Mouse (Mus musculus): Measurements from ENCODE around the gene Mrpl22. TPM values are rescaled to one million over a fixed set of nuclear protein-coding genes. Genes with fewer than 3 reads are reported as not detected.
A peak's percentile ranks its signal among the peaks of the same experiment; 100 is the strongest.
"Not testable (repeated sequence)": the region's sequence is repeated elsewhere in the genome, so short reads cannot be mapped to it uniquely, and the experiment has no call there.

The Mrpl22 gene
- polyA plus RNA-seq, 1 experiment from 2014 or later: 111 TPM

DNA sequence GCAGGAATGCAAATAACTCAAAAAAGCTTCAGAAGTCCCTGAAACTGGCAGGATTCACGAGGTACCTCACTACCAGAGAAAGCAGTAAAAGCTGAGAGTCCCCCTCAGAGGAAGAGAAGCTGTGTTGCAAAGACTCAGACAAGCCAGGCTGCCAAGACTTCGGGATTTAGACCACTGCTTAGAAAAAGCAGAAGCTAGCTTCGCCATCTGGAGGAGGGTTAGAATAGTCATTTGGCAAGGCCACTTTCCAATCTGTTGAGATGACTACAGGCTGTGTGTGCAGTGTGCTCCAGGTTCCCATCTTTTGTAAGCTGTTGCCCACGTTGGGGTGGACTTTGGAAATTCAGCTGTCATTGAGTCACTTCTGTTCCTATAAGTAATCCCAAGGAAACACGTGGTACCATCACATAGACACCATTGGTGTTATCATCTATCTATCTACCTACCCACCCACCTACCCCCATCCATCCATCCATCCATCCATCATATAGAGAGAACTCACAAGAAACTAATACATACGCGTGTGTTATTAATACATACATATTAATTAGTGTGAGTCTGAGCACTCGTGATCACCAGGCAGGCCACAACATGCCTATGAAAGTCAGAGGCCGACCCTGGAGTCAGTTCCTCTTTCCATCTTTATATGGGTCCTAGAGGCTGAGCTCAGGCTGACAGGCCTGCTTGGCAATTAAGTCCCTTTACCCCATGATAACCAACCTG, 27.6 kb upstream of the Mrpl22 start:
- peaks cover 91% of the 10 kb centered on the region for H3K36me3 ChIP-seq
- no peak overlapping the region for H3K4me3 ChIP-seq
- H3K4me1 ChIP-seq (replicated peaks): no peaks in the 10 kb centered on the region
- WGBS: 95% methylated on average over 9 of the region's 9 CpGs
- no peaks in the 10 kb centered on the region for H3K9me3 ChIP-seq
- no peak overlapping the region for H3K9ac ChIP-seq
- H3K27ac ChIP-seq (replicated peaks): no peak overlapping the region
- H3K27me3 ChIP-seq: no peaks in the 10 kb centered on the region
- H3K4me2 ChIP-seq: no peak overlapping the region
- no peak for ATAC-seq (ENCODE audit: low read depth)

DNA sequence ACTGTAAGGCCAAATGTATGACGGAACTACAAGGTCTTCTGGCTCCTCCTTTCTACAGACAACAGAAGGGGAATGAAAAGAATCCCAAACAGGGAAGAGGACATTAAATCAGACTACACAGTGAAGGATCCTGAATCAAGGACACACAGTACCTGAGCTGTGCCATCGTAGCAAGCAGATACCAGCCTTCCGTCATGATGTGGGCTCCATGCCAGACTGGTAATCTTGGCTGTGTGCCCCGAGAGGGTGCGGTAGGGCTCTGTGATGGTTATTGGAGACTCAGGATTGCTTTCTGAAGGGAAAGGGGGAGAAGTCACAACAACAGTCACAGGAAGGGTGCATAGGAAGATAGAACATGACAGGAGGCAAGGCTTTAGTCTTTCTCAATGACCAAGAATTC, 25.2 kb upstream of the Mrpl22 start:
- no peak overlapping the region for H3K27ac ChIP-seq (replicated peaks)
- H3K9ac ChIP-seq: no peak overlapping the region
- H3K36me3 ChIP-seq: peaks cover 89% of the 10 kb centered on the region
- H3K4me2 ChIP-seq: no peak overlapping the region
- 77% methylated on average over 5 of the region's 5 CpGs for WGBS
- ATAC-seq (ENCODE audit: low read depth): no peak
- no peak overlapping the region for H3K4me3 ChIP-seq
- H3K4me1 ChIP-seq (replicated peaks): no peaks in the 10 kb centered on the region
- no peaks in the 10 kb centered on the region for H3K9me3 ChIP-seq
- no peaks in the 10 kb centered on the region for H3K27me3 ChIP-seq

GRCm38 (mm10) chr11:58155458-58155857, 16.0 kb upstream of the Mrpl22 start:
- H3K9me3 ChIP-seq: no peaks in the 10 kb centered on the region
- H3K27ac ChIP-seq (replicated peaks): no peak overlapping the region
- no peak overlapping the region for H3K4me3 ChIP-seq
- 95% methylated on average over 9 of the region's 9 CpGs for whole genome bisulfite sequencing
- peaks cover 88% of the 10 kb centered on the region for H3K36me3 ChIP-seq
- H3K4me2 ChIP-seq: no peak overlapping the region
- no peaks in the 10 kb centered on the region for H3K4me1 ChIP-seq (replicated peaks)
- no peaks in the 10 kb centered on the region for H3K27me3 ChIP-seq
- no peak overlapping the region for H3K9ac ChIP-seq
- no peak for ATAC-seq (ENCODE audit: low read depth)

- no peaks in the 10 kb centered on the region for H3K4me1 ChIP-seq (replicated peaks)
- ATAC-seq (ENCODE audit: low read depth): no peak
- H3K9ac ChIP-seq: no peak overlapping the region
- no peak overlapping the region for H3K4me2 ChIP-seq
- no peaks in the 10 kb centered on the region for H3K27me3 ChIP-seq
- H3K27ac ChIP-seq (replicated peaks): no peak overlapping the region
- 82% methylated on average over 3 of the region's 3 CpGs for WGBS
- no peak overlapping the region for H3K4me3 ChIP-seq
- no peaks in the 10 kb centered on the region for H3K9me3 ChIP-seq
- peaks cover 89% of the 10 kb centered on the region for H3K36me3 ChIP-seq
Measured at GRCm38 (mm10) chr11:58156871-58157270, 14.6 kb upstream of the Mrpl22 start.

GRCm38 (mm10) chr11:58165072-58165471, 6.4 kb upstream of the Mrpl22 start:
- H3K27ac ChIP-seq (replicated peaks): no peak overlapping the region
- 86% methylated on average over 2 of the region's 2 CpGs for WGBS
- H3K9me3 ChIP-seq: no peaks in the 10 kb centered on the region
- no peaks in the 10 kb centered on the region for H3K27me3 ChIP-seq
- H3K4me3 ChIP-seq: no peak overlapping the region
- H3K4me1 ChIP-seq (replicated peaks): peaks cover 8% of the 10 kb centered on the region
- ATAC-seq (ENCODE audit: low read depth): no peak
- peaks cover 57% of the 10 kb centered on the region for H3K36me3 ChIP-seq
- no peak overlapping the region for H3K4me2 ChIP-seq
- no peak overlapping the region for H3K9ac ChIP-seq

DNA sequence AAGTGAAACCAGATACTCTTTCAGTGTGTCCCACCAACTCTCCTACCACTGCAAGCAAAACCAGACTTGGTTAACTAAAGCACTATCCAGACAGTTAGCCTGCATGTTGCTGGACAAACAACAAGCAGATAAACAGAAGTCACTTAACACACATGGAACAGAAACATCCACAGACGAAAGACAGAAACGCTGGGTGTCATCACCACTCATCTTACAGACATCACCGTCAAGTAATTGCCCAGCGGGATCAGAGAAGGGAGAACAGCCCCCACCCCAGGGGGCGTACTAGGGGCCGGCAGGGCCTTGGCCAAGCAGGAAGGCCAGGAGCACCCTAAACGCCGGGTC, 3.7 kb upstream of the Mrpl22 start:
- Histone ChIP-seq H3K9ac (peak overlapping the region; percentile 84), H3K4me3 (peak overlapping the region; percentile 81), H3K4me1 (replicated peaks) (peaks cover 21% of the 10 kb centered on the region), H3K9me3 (no peaks in the 10 kb centered on the region), H3K27ac (replicated peaks) (peak overlapping the region; percentile 46; the same call in 1 of the 2 replicates), H3K36me3 (peaks cover 36% of the 10 kb centered on the region), H3K4me2 (peak overlapping the region; percentile 70), H3K27me3 (no peaks in the 10 kb centered on the region)
- 0% methylated on average over 8 of the region's 8 CpGs for WGBS
- ATAC-seq (ENCODE audit: low read depth): peak; percentile 12; the same call in 1 of the 2 replicates

GRCm38 (mm10) chr11:58168167-58168915, 3.1 kb upstream of the Mrpl22 start, which contains the start of gene Gemin5:
Gene Gemin5, minus strand, starts transcription at chr11:58168539.
- H3K36me3 ChIP-seq: peaks cover 36% of the 10 kb centered on the region
- no peaks in the 10 kb centered on the region for H3K27me3 ChIP-seq
- peak within 1 kb of the TSS; percentile 81 for H3K4me3 ChIP-seq
- ATAC-seq (ENCODE audit: low read depth): peak; percentile 78
- WGBS: under 1% methylated on average over 69 of the region's 71 CpGs
- H3K9me3 ChIP-seq: no peaks in the 10 kb centered on the region
- peak within 1 kb of the TSS; percentile 70 for H3K4me2 ChIP-seq
- H3K27ac ChIP-seq (replicated peaks): peak within 1 kb of the TSS; percentile 46
- H3K9ac ChIP-seq: peak within 1 kb of the TSS; percentile 84
- H3K4me1 ChIP-seq (replicated peaks): peaks cover 22% of the 10 kb centered on the region

DNA sequence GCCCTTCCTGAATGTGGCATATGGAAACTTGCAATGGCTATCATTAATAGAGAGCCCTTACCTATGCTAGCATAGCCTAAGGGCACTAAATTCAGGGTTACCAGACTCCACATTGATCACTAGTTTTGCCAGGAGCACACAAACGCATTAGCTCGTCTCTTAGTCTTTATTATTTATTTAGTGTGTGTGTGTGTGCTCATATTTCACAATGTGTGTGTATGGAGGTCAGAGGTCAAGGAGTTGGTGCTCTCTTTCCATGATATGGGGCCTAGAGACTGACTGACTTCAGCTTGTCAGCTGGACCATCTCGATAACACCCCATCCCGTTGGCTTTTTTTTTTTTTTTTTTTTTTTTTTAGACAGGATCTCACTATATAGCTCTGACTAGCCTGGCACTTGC, 1.8 kb upstream of the Mrpl22 start:
- Histone ChIP-seq H3K27me3 (no peaks in the 10 kb centered on the region), H3K36me3 (peaks cover 36% of the 10 kb centered on the region), H3K4me1 (replicated peaks) (peaks cover 22% of the 10 kb centered on the region), H3K9me3 (no peaks in the 10 kb centered on the region), H3K9ac (no peak overlapping the region), H3K27ac (replicated peaks) (no peak overlapping the region), H3K4me2 (no peak overlapping the region), H3K4me3 (no peak overlapping the region)
- 77% methylated on average over 4 of the region's 4 CpGs for WGBS
- ATAC-seq (ENCODE audit: low read depth): no peak

DNA sequence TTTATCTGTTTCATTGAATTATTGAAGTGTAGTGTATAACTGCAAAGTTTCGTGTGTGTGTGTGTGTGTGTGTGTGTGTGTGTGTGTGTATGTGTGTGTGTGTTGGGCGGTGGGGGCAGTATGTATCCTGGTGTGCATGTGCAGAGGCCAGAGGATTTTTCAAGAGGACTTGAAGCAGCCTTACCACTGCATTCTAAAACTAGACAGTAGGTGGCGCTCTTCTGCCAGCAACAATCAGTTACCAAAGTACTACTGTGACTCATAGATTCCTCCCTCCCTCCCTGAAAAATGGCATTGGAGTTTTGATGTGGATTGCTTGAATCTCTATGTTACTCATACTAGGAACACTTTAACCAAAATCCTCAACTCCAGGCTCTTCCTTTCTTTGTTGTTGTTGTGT, 8.1 kb downstream of the Mrpl22 start:
- Histone ChIP-seq H3K36me3 (peaks cover 52% of the 10 kb centered on the region), H3K4me3 (no peak overlapping the region), H3K9ac (no peak overlapping the region), H3K27me3 (no peaks in the 10 kb centered on the region), H3K9me3 (no peaks in the 10 kb centered on the region), H3K4me2 (no peak overlapping the region), H3K4me1 (replicated peaks) (no peaks in the 10 kb centered on the region), H3K27ac (replicated peaks) (no peak overlapping the region)
- WGBS: 28% methylated on average over 3 of the region's 3 CpGs
- no peak for ATAC-seq (ENCODE audit: low read depth)

- H3K9me3 ChIP-seq; H3K27ac ChIP-seq (replicated peaks); H3K9ac ChIP-seq; H3K4me1 ChIP-seq (replicated peaks); ATAC-seq (ENCODE audit: low read depth); H3K4me2 ChIP-seq; H3K27me3 ChIP-seq; H3K4me3 ChIP-seq: not testable (repeated sequence)
- H3K36me3 ChIP-seq: peaks cover 47% of the 10 kb centered on the region
- WGBS: 95% methylated on average over 6 of the region's 6 CpGs
Measured at GRCm38 (mm10) chr11:58179986-58180385, 8.5 kb downstream of the Mrpl22 start.

DNA sequence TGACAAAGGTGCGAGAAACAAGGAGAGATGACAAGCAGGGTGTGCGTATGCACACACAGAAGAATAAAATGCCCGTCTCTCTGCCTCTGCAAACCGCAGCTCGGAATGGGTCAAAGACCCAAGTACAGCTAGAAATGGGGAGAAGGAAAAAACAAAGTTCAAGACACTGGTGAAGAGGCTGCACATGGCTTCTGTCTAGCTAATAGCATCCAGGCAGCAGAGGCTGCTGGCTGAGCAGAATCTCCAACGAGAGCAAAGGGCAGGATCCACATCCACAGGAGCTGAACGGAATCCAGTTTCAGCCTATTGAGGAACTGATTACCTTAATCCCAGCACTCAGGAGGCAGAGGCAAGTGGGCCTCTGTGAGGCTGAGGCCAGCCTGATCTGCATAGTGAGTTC, 9.3 kb downstream of the Mrpl22 start:
- WGBS: 94% methylated on average over 7 of the region's 7 CpGs
- ATAC-seq (ENCODE audit: low read depth): no peak

GRCm38 (mm10) chr11:58183579-58183978, 12.1 kb downstream of the Mrpl22 start:
- 92% methylated on average over 3 of the region's 3 CpGs for WGBS
- H3K4me1 ChIP-seq (replicated peaks): no peaks in the 10 kb centered on the region
- ATAC-seq (ENCODE audit: low read depth): no peak
- no peak overlapping the region for H3K27ac ChIP-seq (replicated peaks)
- no peak overlapping the region for H3K4me2 ChIP-seq
- H3K27me3 ChIP-seq: no peaks in the 10 kb centered on the region
- no peaks in the 10 kb centered on the region for H3K9me3 ChIP-seq
- H3K9ac ChIP-seq: no peak overlapping the region
- peaks cover 11% of the 10 kb centered on the region for H3K36me3 ChIP-seq
- no peak overlapping the region for H3K4me3 ChIP-seq

More for the DNA sequence above, 9.3 kb downstream of the Mrpl22 start:
- Histone ChIP-seq H3K9ac (no peak overlapping the region), H3K27ac (replicated peaks) (0 out of 2 replicates have a peak overlapping the region, but pooled peaks have one; percentile 18), H3K27me3 (no peaks in the 10 kb centered on the region), H3K4me1 (replicated peaks) (no peaks in the 10 kb centered on the region), H3K4me2 (no peak overlapping the region), H3K36me3 (peaks cover 40% of the 10 kb centered on the region), H3K4me3 (no peak overlapping the region), H3K9me3 (no peaks in the 10 kb centered on the region)
